Mouse (Mus musculus) layer of hippocampus, postnatal 10 days (tissue): ENCODE measurements around the gene AI661453. TPM values are rescaled to one million over a fixed set of nuclear protein-coding genes. Genes with fewer than 3 reads are reported as not detected.
"Not testable (repeated sequence)": the region's sequence is repeated elsewhere in the genome, so short reads cannot be mapped to it uniquely, and the experiment has no call there.

Experiments
- DNase-seq, 2 experiments: peaks; one replicate each; pipeline ENCODE4 v3.0.0; 2021; ENCODE audit warnings: low spot score in 2 of 2
- long read RNA-seq: library from polyadenylated mRNA; stranded (forward); transcript quantifications from one replicate; pipeline ENCODE4 v2.0.0, GENCODE M21; 2023
- total RNA-seq, 2 experiments: library from RNA; stranded (reverse); gene quantifications; 2 replicates each; pipeline ENCODE4 v1.2.3; 2021

Gene AI661453
- total RNA-seq, result under 1 TPM; 0.23 to 0.38 TPM
- long read RNA-seq, result 0 reads

GRCm38 (mm10) chr17:47436156-47436906 is at the start of gene AI661453:
TSS of gene AI661453 (plus strand) at chr17:47436615.
- DNase-seq, result no peak

GRCm38 (mm10) chr17:47386649-47387048 is 49.8 kb upstream of the AI661453 start:
- peak; percentile 43 to 45 for DNase-seq

DNA sequence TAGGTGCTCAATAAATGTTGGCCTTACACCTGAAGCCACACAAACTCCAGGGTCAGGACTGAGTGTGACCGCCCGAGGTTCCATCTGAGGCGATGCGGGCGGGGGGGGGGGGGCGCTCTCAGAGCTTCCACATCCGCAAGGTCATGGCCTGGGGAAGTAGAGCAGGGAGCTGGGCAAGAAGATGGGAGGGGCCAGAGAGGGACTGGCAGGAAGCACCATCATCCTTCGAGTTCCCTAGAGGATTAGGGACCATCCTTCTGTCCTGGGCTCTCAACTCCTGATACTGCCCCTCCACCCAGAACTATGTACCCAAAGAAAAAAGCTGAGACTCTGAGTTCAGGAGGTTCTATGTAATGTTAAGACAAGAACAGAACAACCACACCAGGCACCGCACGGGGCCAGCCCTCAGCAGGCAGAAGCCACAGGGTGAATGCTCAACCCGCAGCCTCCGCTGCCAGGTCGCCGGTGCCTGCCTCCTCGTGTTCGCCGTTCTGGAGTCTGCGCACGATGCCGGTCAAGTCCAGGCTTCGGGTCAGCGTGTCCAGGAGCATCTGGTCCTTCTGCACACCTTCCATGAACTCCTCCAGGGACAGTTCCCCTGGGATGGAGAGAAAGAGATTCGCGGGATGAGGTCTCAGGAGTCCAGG is 42.1 kb upstream of the AI661453 start:
- DNase-seq, result no peak

- peak; percentile 19 to 50 for DNase-seq
Measured at GRCm38 (mm10) chr17:47395376-47395913, 41.0 kb upstream of the AI661453 start.

GRCm38 (mm10) chr17:47399091-47399490 is 37.3 kb upstream of the AI661453 start:
- DNase-seq, result no peak

GRCm38 (mm10) chr17:47400451-47400850 is 36.0 kb upstream of the AI661453 start, which contains the start of gene Guca1a:
TSS of gene Guca1a (minus strand) at chr17:47400584.
- DNase-seq, result no peak

- DNase-seq, result no peak
Measured at GRCm38 (mm10) chr17:47407717-47408557, 28.5 kb upstream of the AI661453 start.

GRCm38 (mm10) chr17:47408558-47408898 is 27.9 kb upstream of the AI661453 start:
- DNase-seq, result peak; percentile 59

GRCm38 (mm10) chr17:47409897-47410861 is 26.2 kb upstream of the AI661453 start:
- peak; percentile 36 to 39 for DNase-seq

GRCm38 (mm10) chr17:47420195-47420594 is 16.2 kb upstream of the AI661453 start:
- DNase-seq, result no peak

GRCm38 (mm10) chr17:47421566-47421965 is 14.8 kb upstream of the AI661453 start:
- DNase-seq, result no peak

GRCm38 (mm10) chr17:47422616-47423015 is 13.8 kb upstream of the AI661453 start:
- DNase-seq, result not testable (repeated sequence)

- no peak for DNase-seq
Measured at GRCm38 (mm10) chr17:47424186-47424585, 12.2 kb upstream of the AI661453 start.

GRCm38 (mm10) chr17:47427316-47427715 is 9.1 kb upstream of the AI661453 start:
- DNase-seq, result no peak

GRCm38 (mm10) chr17:47428831-47429304 is 7.5 kb upstream of the AI661453 start:
- DNase-seq, result no peak

- no peak for DNase-seq
Measured at GRCm38 (mm10) chr17:47430815-47431214, 5.6 kb upstream of the AI661453 start.

GRCm38 (mm10) chr17:47436907-47437547 is 612 bp downstream of the AI661453 start, which contains the start of gene 1700001C19Rik:
TSS of gene 1700001C19Rik (minus strand) at chr17:47437376.
- no peak for DNase-seq

DNA sequence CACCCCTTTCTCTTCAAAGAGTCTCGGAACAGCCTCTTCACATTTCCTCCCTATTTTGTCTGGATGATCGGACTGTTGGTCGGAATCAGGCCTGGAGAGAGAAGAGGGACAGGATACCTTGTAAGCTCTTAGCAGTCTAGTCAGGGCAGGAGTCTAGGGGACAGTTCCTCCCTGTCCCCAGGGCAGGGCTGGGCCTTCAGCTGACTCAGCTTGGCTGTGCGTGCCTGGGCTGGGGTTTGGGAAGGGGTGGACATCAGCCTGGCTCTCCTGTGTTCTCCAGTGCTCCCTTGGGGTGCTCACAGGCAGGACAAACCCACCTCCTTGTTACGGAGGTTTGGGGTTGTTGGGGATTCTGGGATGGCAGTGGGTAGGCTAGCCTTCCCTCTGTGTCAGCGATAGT is 2.2 kb downstream of the AI661453 start:
- DNase-seq, result no peak

DNA sequence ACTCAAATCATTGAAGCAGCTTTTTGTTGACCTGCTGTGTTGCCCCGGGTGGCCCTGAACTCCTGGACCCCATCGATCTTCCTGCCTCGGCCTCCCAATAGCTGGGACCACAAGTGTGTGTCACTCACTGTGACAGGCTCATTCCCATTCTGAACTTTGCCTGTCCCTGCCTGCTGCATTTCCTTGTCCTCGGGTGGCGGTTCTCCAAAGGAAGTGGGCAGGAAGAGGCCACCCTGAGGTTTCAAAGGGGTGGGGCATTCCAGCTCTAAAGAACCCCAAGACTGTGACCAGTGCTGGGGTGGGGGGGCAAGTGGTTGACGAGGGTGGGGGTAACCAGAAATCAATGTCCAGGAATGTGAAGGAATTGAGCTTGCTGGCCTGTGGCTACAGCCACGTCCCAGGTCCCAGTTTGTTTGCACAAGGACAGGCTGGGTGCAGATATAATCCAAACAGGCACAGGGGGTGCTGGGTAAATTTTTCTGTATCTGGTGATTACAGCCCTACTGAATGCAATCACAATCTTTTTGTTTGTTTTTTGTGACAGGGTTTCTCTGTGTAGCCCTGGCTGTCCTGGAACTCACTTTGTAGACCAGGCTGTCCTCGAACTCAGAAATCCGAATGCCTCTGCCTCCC is 3.1 kb downstream of the AI661453 start:
- no peak for DNase-seq
